Mouse (Mus musculus) bone marrow, adult 2 months (tissue): Measurements from ENCODE around the gene Gabrp.

Experiments
- CTCF ChIP-seq: fragments of 200-500 bp; IDR thresholded peaks from 2 replicates; pipeline ENCODE4 v1.5.1; 2011; ENCODE audit warnings: low read length, control low read depth; ENCODE audit not compliant: control insufficient read depth, insufficient read depth
- POLR2A ChIP-seq: fragments of 200-500 bp; IDR thresholded peaks from 2 replicates; pipeline ENCODE4 v1.6.1; 2011; ENCODE audit warnings: low read depth, mild to moderate bottlenecking, control low read depth, low read length, borderline replicate concordance; ENCODE audit not compliant: control insufficient read depth

- TF ChIP-seq CTCF (no peak), POLR2A (no peak)
Observed at GRCm38 (mm10) chr11:33544945-33545344, 33.8 kb downstream of the Gabrp start.
